Mouse (Mus musculus) heart, embryonic 11.5 days (tissue): Measurements from ENCODE around the gene Pex13. TPM values are rescaled to one million over a fixed set of nuclear protein-coding genes. Genes with fewer than 3 reads are reported as not detected.

Experiments used
- ATAC-seq: fragments of 200-750 bp; cut with Nextera tagmentation; replicated peaks from 2 replicates; pipeline ENCODE4 v1.8.0; 2017; ENCODE audit warnings: moderate library complexity; ENCODE audit not compliant: insufficient number of reproducible peaks, low FRiP score, low TSS enrichment
- H3K27ac ChIP-seq: fragments of 300-500 bp; sonication (generic); 2 replicates; pipeline ENCODE4 v1.5.1; 2014; ENCODE audit warnings: mild to moderate bottlenecking, low read depth, low read length
- H3K27me3 ChIP-seq: fragments of 300-500 bp; sonication (generic); 2 replicates; pipeline ENCODE4 v1.6.1; 2014; ENCODE audit warnings: mild to moderate bottlenecking, low read length, mixed read lengths; ENCODE audit not compliant: control insufficient read depth, insufficient read depth
- H3K36me3 ChIP-seq: fragments of 300-500 bp; sonication (generic); 2 replicates; pipeline ENCODE4 v1.6.1; 2014; ENCODE audit warnings: mild to moderate bottlenecking, low read length, moderate library complexity, mixed read lengths; ENCODE audit not compliant: control insufficient read depth, insufficient read depth
- H3K4me1 ChIP-seq: fragments of 300-500 bp; sonication (generic); 2 replicates; pipeline ENCODE4 v1.6.1; 2014; ENCODE audit warnings: low read length; ENCODE audit not compliant: control insufficient read depth, insufficient read depth
- H3K4me2 ChIP-seq: fragments of 300-500 bp; sonication (generic); 2 replicates; pipeline ENCODE4 v1.6.1; 2014; ENCODE audit warnings: mild to moderate bottlenecking, moderate library complexity
- H3K4me3 ChIP-seq: fragments of 300-500 bp; sonication (generic); 2 replicates; pipeline ENCODE4 v1.5.1; 2014; ENCODE audit warnings: low read depth, low read length
- H3K9ac ChIP-seq: fragments of 300-500 bp; sonication (generic); 2 replicates; pipeline ENCODE4 v1.6.1; 2014; ENCODE audit warnings: mild to moderate bottlenecking, low read depth, low read length, moderate library complexity
- H3K9me3 ChIP-seq: fragments of 300-500 bp; sonication (generic); replicated peaks from 2 replicates; pipeline ENCODE4 v1.6.1; 2016; ENCODE audit warnings: low read length; ENCODE audit not compliant: control insufficient read depth
- WGBS: fragments of 180-500 bp; shearing (Covaris S2); extraction: QIAGEN DNeasy Blood & Tissue Kit; methylation state at CpG from one replicate; pipeline ENCODE4 v1.1.7; 2014; ENCODE audit not compliant: insufficient replicate concordance; 5-methylcytosine and 5-hydroxymethylcytosine counted together
- polyA plus RNA-seq: library from polyadenylated mRNA; unstranded; fragments of >200 nt; fragmentation: Nextera tagmentation; extraction: Ambion mirVana; gene quantifications from 2 replicates; pipeline ENCODE4 v1.2.1, GENCODE M21; 2014

Pex13 gene
- polyA plus RNA-seq, 1 experiment from 2014 or later: 31.9 TPM

GRCm38 (mm10) chr11:23688060-23688459, 22.3 kb upstream of the Pex13 start:
- Histone ChIP-seq H3K4me2 (no peak overlapping the region), H3K9me3 (no peaks in the 10 kb centered on the region), H3K36me3 (no peaks in the 10 kb centered on the region), H3K27me3 (no peaks in the 10 kb centered on the region), H3K9ac (no peak overlapping the region), H3K4me1 (no peaks in the 10 kb centered on the region), H3K27ac (no peak overlapping the region), H3K4me3 (no peak overlapping the region)
- WGBS: 100% methylated on average over 1 of the region's 1 CpGs
- ATAC-seq: no peak

- no peak overlapping the region for H3K27ac ChIP-seq
- no peaks in the 10 kb centered on the region for H3K9me3 ChIP-seq
- H3K4me2 ChIP-seq: no peak overlapping the region
- H3K4me1 ChIP-seq: no peaks in the 10 kb centered on the region
- no peak overlapping the region for H3K9ac ChIP-seq
- no peaks in the 10 kb centered on the region for H3K36me3 ChIP-seq
- H3K4me3 ChIP-seq: no peak overlapping the region
- H3K27me3 ChIP-seq: no peaks in the 10 kb centered on the region
- 82% methylated on average over 5 of the region's 5 CpGs for WGBS
- no peak for ATAC-seq
These were observed 20.9 kb upstream of the Pex13 start for GRCm38 (mm10) chr11:23686671-23687070.

GRCm38 (mm10) chr11:23682561-23682960, 16.8 kb upstream of the Pex13 start:
- no peaks in the 10 kb centered on the region for H3K4me1 ChIP-seq
- H3K9me3 ChIP-seq: no peaks in the 10 kb centered on the region
- no peak overlapping the region for H3K4me3 ChIP-seq
- H3K27me3 ChIP-seq: no peaks in the 10 kb centered on the region
- H3K27ac ChIP-seq: no peak overlapping the region
- ATAC-seq: no peak
- 87% methylated on average over 5 of the region's 5 CpGs for WGBS
- peaks cover 3% of the 10 kb centered on the region; the same call in 1 of the 2 replicates for H3K36me3 ChIP-seq
- H3K9ac ChIP-seq: no peak overlapping the region
- no peak overlapping the region for H3K4me2 ChIP-seq

GRCm38 (mm10) chr11:23680435-23680950, 14.7 kb upstream of the Pex13 start:
- H3K4me1 ChIP-seq: no peaks in the 10 kb centered on the region
- no peaks in the 10 kb centered on the region for H3K27me3 ChIP-seq
- WGBS: 95% methylated on average over 6 of the region's 6 CpGs
- no peak for ATAC-seq
- no peak overlapping the region for H3K4me3 ChIP-seq
- no peak overlapping the region for H3K27ac ChIP-seq
- peaks cover 9% of the 10 kb centered on the region for H3K36me3 ChIP-seq
- H3K9me3 ChIP-seq: no peaks in the 10 kb centered on the region
- H3K9ac ChIP-seq: no peak overlapping the region
- H3K4me2 ChIP-seq: no peak overlapping the region

GRCm38 (mm10) chr11:23679044-23679642, 13.4 kb upstream of the Pex13 start:
- H3K36me3 ChIP-seq: peaks cover 9% of the 10 kb centered on the region
- 41% methylated on average over 3 of the region's 3 CpGs for WGBS
- ATAC-seq: no peak
- H3K27me3 ChIP-seq: no peaks in the 10 kb centered on the region
- H3K4me3 ChIP-seq: no peak overlapping the region
- H3K4me1 ChIP-seq: no peaks in the 10 kb centered on the region
- no peaks in the 10 kb centered on the region for H3K9me3 ChIP-seq
- H3K27ac ChIP-seq: no peak overlapping the region
- H3K9ac ChIP-seq: no peak overlapping the region
- H3K4me2 ChIP-seq: no peak overlapping the region

GRCm38 (mm10) chr11:23676100-23676499, 10.3 kb upstream of the Pex13 start:
- H3K4me3 ChIP-seq: no peak overlapping the region
- peaks cover 16% of the 10 kb centered on the region for H3K36me3 ChIP-seq
- no peak for ATAC-seq
- no peaks in the 10 kb centered on the region for H3K27me3 ChIP-seq
- no peak overlapping the region for H3K9ac ChIP-seq
- no peaks in the 10 kb centered on the region for H3K4me1 ChIP-seq
- 89% methylated on average over 5 of the region's 5 CpGs for WGBS
- H3K27ac ChIP-seq: no peak overlapping the region
- no peaks in the 10 kb centered on the region for H3K9me3 ChIP-seq
- H3K4me2 ChIP-seq: no peak overlapping the region

- Histone ChIP-seq H3K4me1 (no peaks in the 10 kb centered on the region), H3K9ac (no peak overlapping the region), H3K36me3 (peaks cover 14% of the 10 kb centered on the region), H3K4me2 (no peak overlapping the region), H3K9me3 (no peaks in the 10 kb centered on the region), H3K4me3 (no peak overlapping the region), H3K27me3 (no peaks in the 10 kb centered on the region), H3K27ac (no peak overlapping the region)
- WGBS: 86% methylated on average over 4 of the region's 4 CpGs
- ATAC-seq: no peak
These were observed 6.5 kb upstream of the Pex13 start for GRCm38 (mm10) chr11:23672256-23672749.

GRCm38 (mm10) chr11:23667128-23667527, 1.4 kb upstream of the Pex13 start:
- Histone ChIP-seq H3K4me3 (peak overlapping the region; percentile 91), H3K9me3 (no peaks in the 10 kb centered on the region), H3K9ac (no peak overlapping the region), H3K4me2 (peak overlapping the region; percentile 57), H3K27me3 (no peaks in the 10 kb centered on the region), H3K4me1 (peaks cover 7% of the 10 kb centered on the region), H3K36me3 (no peaks in the 10 kb centered on the region), H3K27ac (no peak overlapping the region)
- no peak for ATAC-seq
- 52% methylated on average over 3 of the region's 3 CpGs for WGBS

- WGBS: 6% methylated on average over 5 of the region's 5 CpGs
- Histone ChIP-seq H3K9ac (peak overlapping the region; percentile 92), H3K36me3 (no peaks in the 10 kb centered on the region), H3K4me3 (peak overlapping the region; percentile 91), H3K4me1 (peaks cover 7% of the 10 kb centered on the region), H3K4me2 (peak overlapping the region; percentile 57), H3K27ac (peak overlapping the region; percentile 95), H3K27me3 (no peaks in the 10 kb centered on the region), H3K9me3 (no peaks in the 10 kb centered on the region)
- ATAC-seq: no peak
These were observed 767 bp upstream of the Pex13 start for GRCm38 (mm10) chr11:23666526-23666925.
